Mouse (Mus musculus) forebrain, embryonic 10.5 days (tissue): ENCODE data around the gene 4933407L21Rik. TPM values are rescaled to one million over a fixed set of nuclear protein-coding genes. Genes with fewer than 3 reads are reported as not detected.
A peak's percentile ranks its signal among the peaks of the same experiment; 100 is the strongest.

Experiments used
- DNase-seq: peaks from one replicate; pipeline ENCODE4 v3.0.0-alpha.2; 2017; ENCODE audit warnings: low spot score; ENCODE audit errors: extremely low spot score
- H3K27ac ChIP-seq: fragments of 300-500 bp; sonication (generic); 2 replicates; pipeline ENCODE4 v1.5.1; 2016; ENCODE audit warnings: mild to moderate bottlenecking
- H3K27me3 ChIP-seq: fragments of 300-500 bp; sonication (generic); 2 replicates; pipeline ENCODE4 v1.6.1; 2016; ENCODE audit warnings: mild to moderate bottlenecking; ENCODE audit not compliant: poor library complexity, severe bottlenecking
- H3K36me3 ChIP-seq: fragments of 300-500 bp; sonication (generic); replicated peaks from 2 replicates; pipeline ENCODE4 v1.6.1; 2016; ENCODE audit warnings: mild to moderate bottlenecking, moderate library complexity
- H3K4me1 ChIP-seq: fragments of 300-500 bp; sonication (generic); 2 replicates; pipeline ENCODE4 v1.6.1; 2016
- H3K4me3 ChIP-seq: fragments of 300-500 bp; sonication (generic); 2 replicates; pipeline ENCODE4 v1.5.1; 2016; ENCODE audit warnings: mild to moderate bottlenecking, moderate library complexity
- H3K9me3 ChIP-seq: fragments of 300-500 bp; sonication (generic); 2 replicates; pipeline ENCODE4 v1.6.1; 2016; ENCODE audit warnings: mild to moderate bottlenecking, moderate library complexity
- WGBS: fragments of 180-500 bp; shearing (Covaris S2); methylation state at CpG from one replicate; pipeline ENCODE4 v1.1.7; 2016; 5-methylcytosine and 5-hydroxymethylcytosine counted together
- polyA plus RNA-seq: library from polyadenylated mRNA; unstranded; fragments of >200 nt; fragmentation: Nextera tagmentation; extraction: Ambion mirVana; gene quantifications from 2 replicates; pipeline ENCODE4 v1.2.1, GENCODE M21; 2016

Gene 4933407L21Rik
- polyA plus RNA-seq, 1 experiment from 2014 or later: 0.30 TPM

- no peak overlapping the region for H3K27ac ChIP-seq
- no peaks in the 10 kb centered on the region for H3K36me3 ChIP-seq
- peaks cover 22% of the 10 kb centered on the region for H3K4me1 ChIP-seq
- WGBS: 84% methylated on average over 5 of the region's 5 CpGs
- H3K4me3 ChIP-seq: no peak overlapping the region
- H3K27me3 ChIP-seq: no peaks in the 10 kb centered on the region
- H3K9me3 ChIP-seq: no peaks in the 10 kb centered on the region; the same call in 1 of the 2 replicates
- no peak for DNase-seq
Observed at GRCm38 (mm10) chr1:85922865-85923211, 5.4 kb upstream of the 4933407L21Rik start.

GRCm38 (mm10) chr1:85925183-85925582 is 3.1 kb upstream of the 4933407L21Rik start:
- Histone ChIP-seq H3K4me1 (peaks cover 35% of the 10 kb centered on the region), H3K27ac (no peak overlapping the region), H3K27me3 (no peaks in the 10 kb centered on the region), H3K36me3 (no peaks in the 10 kb centered on the region), H3K4me3 (no peak overlapping the region), H3K9me3 (no peaks in the 10 kb centered on the region; the same call in 1 of the 2 replicates)
- DNase-seq: no peak
- WGBS: 88% methylated on average over 5 of the region's 5 CpGs

- 80% methylated on average over 4 of the region's 4 CpGs for WGBS
- Histone ChIP-seq H3K36me3 (no peaks in the 10 kb centered on the region), H3K27ac (peak overlapping the region; percentile 75), H3K27me3 (no peaks in the 10 kb centered on the region), H3K4me1 (peaks cover 39% of the 10 kb centered on the region), H3K9me3 (no peaks in the 10 kb centered on the region), H3K4me3 (no peak overlapping the region)
- no peak for DNase-seq
Observed at GRCm38 (mm10) chr1:85928688-85929065, 394 bp downstream of the 4933407L21Rik start.

GRCm38 (mm10) chr1:85929406-85929805 is 1.1 kb downstream of the 4933407L21Rik start:
- Histone ChIP-seq H3K36me3 (no peaks in the 10 kb centered on the region), H3K27ac (peak overlapping the region; percentile 75; the same call in 1 of the 2 replicates), H3K4me3 (no peak overlapping the region), H3K27me3 (no peaks in the 10 kb centered on the region), H3K9me3 (no peaks in the 10 kb centered on the region), H3K4me1 (peaks cover 47% of the 10 kb centered on the region)
- DNase-seq: no peak
- WGBS: 84% methylated on average over 6 of the region's 6 CpGs

GRCm38 (mm10) chr1:85931170-85931569 is 2.9 kb downstream of the 4933407L21Rik start:
- Histone ChIP-seq H3K36me3 (no peaks in the 10 kb centered on the region), H3K27ac (no peak overlapping the region), H3K4me3 (no peak overlapping the region), H3K4me1 (peaks cover 57% of the 10 kb centered on the region), H3K9me3 (no peaks in the 10 kb centered on the region), H3K27me3 (no peaks in the 10 kb centered on the region)
- DNase-seq: no peak
- 87% methylated on average over 5 of the region's 5 CpGs for WGBS

GRCm38 (mm10) chr1:85933226-85933625 is 4.9 kb downstream of the 4933407L21Rik start:
- H3K4me3 ChIP-seq: peak overlapping the region; percentile 17; the same call in 1 of the 2 replicates
- WGBS: 51% methylated on average over 7 of the region's 7 CpGs

GRCm38 (mm10) chr1:85933631-85934465 is 5.6 kb downstream of the 4933407L21Rik start:
- Histone ChIP-seq H3K27ac (peak overlapping the region; percentile 76), H3K4me1 (peaks cover 52% of the 10 kb centered on the region), H3K4me3 (peak overlapping the region; percentile 17), H3K27me3 (no peaks in the 10 kb centered on the region; the same call in 1 of the 2 replicates), H3K9me3 (no peaks in the 10 kb centered on the region), H3K36me3 (no peaks in the 10 kb centered on the region)
- DNase-seq: peak; percentile 46
- WGBS: 21% methylated on average over 11 of the region's 11 CpGs

More at GRCm38 (mm10) chr1:85933226-85933625, 4.9 kb downstream of the 4933407L21Rik start:
- Histone ChIP-seq H3K36me3 (no peaks in the 10 kb centered on the region), H3K27me3 (no peaks in the 10 kb centered on the region; the same call in 1 of the 2 replicates), H3K27ac (peak overlapping the region; percentile 76), H3K9me3 (no peaks in the 10 kb centered on the region), H3K4me1 (peaks cover 59% of the 10 kb centered on the region)
- DNase-seq: no peak

- no peaks in the 10 kb centered on the region for H3K36me3 ChIP-seq
- peak overlapping the region; percentile 76 for H3K27ac ChIP-seq
- H3K4me1 ChIP-seq: peaks cover 45% of the 10 kb centered on the region
- no peak overlapping the region for H3K4me3 ChIP-seq
- WGBS: 20% methylated on average over 7 of the region's 7 CpGs
- no peaks in the 10 kb centered on the region for H3K9me3 ChIP-seq
- no peaks in the 10 kb centered on the region; the same call in 1 of the 2 replicates for H3K27me3 ChIP-seq
- no peak for DNase-seq
Observed at GRCm38 (mm10) chr1:85934560-85934959, 6.3 kb downstream of the 4933407L21Rik start.

GRCm38 (mm10) chr1:85935148-85935852 is 7.0 kb downstream of the 4933407L21Rik start:
- 44% methylated on average over 8 of the region's 8 CpGs for WGBS
- H3K36me3 ChIP-seq: no peaks in the 10 kb centered on the region
- peaks cover 50% of the 10 kb centered on the region for H3K4me1 ChIP-seq
- peak; percentile 41 for DNase-seq
- H3K9me3 ChIP-seq: no peaks in the 10 kb centered on the region
- H3K27me3 ChIP-seq: no peaks in the 10 kb centered on the region; the same call in 1 of the 2 replicates
- no peak overlapping the region for H3K27ac ChIP-seq
- no peak overlapping the region for H3K4me3 ChIP-seq

GRCm38 (mm10) chr1:85936265-85936664 is 8.0 kb downstream of the 4933407L21Rik start:
- Histone ChIP-seq H3K4me1 (peaks cover 50% of the 10 kb centered on the region), H3K36me3 (no peaks in the 10 kb centered on the region), H3K4me3 (no peak overlapping the region), H3K27ac (peak overlapping the region; percentile 58; the same call in 1 of the 2 replicates), H3K27me3 (no peaks in the 10 kb centered on the region; the same call in 1 of the 2 replicates), H3K9me3 (no peaks in the 10 kb centered on the region)
- 84% methylated on average over 6 of the region's 6 CpGs for WGBS
- DNase-seq: no peak

GRCm38 (mm10) chr1:85937323-85937722 is 9.0 kb downstream of the 4933407L21Rik start:
- WGBS: 89% methylated on average over 1 of the region's 1 CpGs
- H3K4me3 ChIP-seq: no peak overlapping the region
- H3K4me1 ChIP-seq: peaks cover 46% of the 10 kb centered on the region
- no peaks in the 10 kb centered on the region for H3K36me3 ChIP-seq
- no peaks in the 10 kb centered on the region; the same call in 1 of the 2 replicates for H3K27me3 ChIP-seq
- H3K9me3 ChIP-seq: no peaks in the 10 kb centered on the region
- H3K27ac ChIP-seq: 0 out of 2 replicates have a peak overlapping the region, but pooled peaks have one; percentile 58
- no peak for DNase-seq

GRCm38 (mm10) chr1:85942318-85942717 is 14.0 kb downstream of the 4933407L21Rik start:
- Histone ChIP-seq H3K9me3 (0 out of 2 replicates have a peak, but pooled peaks cover 3% of the 10 kb centered on the region), H3K27ac (no peak overlapping the region), H3K36me3 (no peaks in the 10 kb centered on the region), H3K4me3 (no peak overlapping the region), H3K27me3 (no peaks in the 10 kb centered on the region), H3K4me1 (peaks cover 6% of the 10 kb centered on the region)
- DNase-seq: no peak
- 93% methylated on average over 8 of the region's 8 CpGs for WGBS
